Mouse (Mus musculus): Measurements from ENCODE around the gene Szt2. TPM values are rescaled to one million over a fixed set of nuclear protein-coding genes. Genes with fewer than 3 reads are reported as not detected.

Szt2 gene
- 10 to 100 TPM; 66.1 to 76.6 TPM for total RNA-seq (2023)

GRCm38 (mm10) chr4:118409142-118409900 lies at the start of gene Szt2, which contains the start of gene Med8:
Gene Szt2 (minus strand): TSS chr4:118409273.
Gene Med8 (plus strand): TSS chr4:118409337.

GRCm38 (mm10) chr4:118457345-118457975 lies 48.4 kb upstream of the Szt2 start, which contains the start of gene Mpl:
Gene Mpl (minus strand): TSS chr4:118457513.

GRCm38 (mm10) chr4:118436820-118437603 lies 27.9 kb upstream of the Szt2 start, which contains the start of gene Cdc20:
Gene Cdc20 (minus strand): TSS chr4:118437352.

GRCm38 (mm10) chr4:118427768-118428451 lies 18.8 kb upstream of the Szt2 start, which contains the start of gene Elovl1:
Gene Elovl1 (plus strand): TSS chr4:118428093.

Other genes starting within 250 kb of the Szt2 start
- gene Kdm4a, start 229.2 kb downstream of the Szt2 start, total RNA-seq (2023) = 10 to 100 TPM; 61.0 to 66.9 TPM
- 1 to 10 TPM; 2.3 to 2.8 TPM for gene Ptprf, start 117.9 kb downstream of the Szt2 start, total RNA-seq (2023)
- gene Med8, start 64 bp upstream of the Szt2 start, total RNA-seq (2023) = 10 to 100 TPM; 72.5 to 77.1 TPM
- gene Elovl1, start 18.8 kb upstream of the Szt2 start, total RNA-seq (2023) = 10 to 100 TPM; 45.1 to 51.5 TPM
- gene Cdc20, start 28.1 kb upstream of the Szt2 start, total RNA-seq (2023) = 1 to 10 TPM; 4.9 to 7.7 TPM
- gene Mpl, start 48.2 kb upstream of the Szt2 start, total RNA-seq (2023) = not detected
- not detected for gene Tie1, start 80.8 kb upstream of the Szt2 start, total RNA-seq (2023)
- gene 2610528J11Rik, start 117.7 kb upstream of the Szt2 start, total RNA-seq (2023) = not detected
- not detected for gene Tmem125, start 134.8 kb upstream of the Szt2 start, total RNA-seq (2023)
- under 1 TPM in 1 of 2 experiments, not detected in 1; 0.15 TPM for gene Cfap57, start 211.5 kb upstream of the Szt2 start, total RNA-seq (2023)
- gene Ebna1bp2, start 211.5 kb upstream of the Szt2 start, total RNA-seq (2023) = 10 to 100 TPM; 74.4 to 86.4 TPM
- not detected for gene Olfr62, start 249.7 kb upstream of the Szt2 start, total RNA-seq (2023)

All from T-cell, adult 66 days (primary cell).